Mouse (Mus musculus): ENCODE measurements around the gene Relt.
"Not testable (repeated sequence)": the region's sequence is repeated elsewhere in the genome, so short reads cannot be mapped to it uniquely, and the experiment has no call there.

The Relt gene

GRCm38 (mm10) chr7:100846033-100846432 lies 17.2 kb downstream of the Relt start:
- in situ Hi-C loops (cut with MboI, MseI) = not testable (repeated sequence)

- in situ Hi-C loops (cut with MboI, MseI) = no loop called here
Measured at GRCm38 (mm10) chr7:100845412-100845811, 17.8 kb downstream of the Relt start.

GRCm38 (mm10) chr7:100845026-100845400 lies 18.2 kb downstream of the Relt start:
- in situ Hi-C loops (cut with MboI, MseI) = no loop called here

- in situ Hi-C loops (cut with MboI, MseI) = no loop called here
Measured at GRCm38 (mm10) chr7:100844385-100845025, 18.7 kb downstream of the Relt start.

- in situ Hi-C loops (cut with MboI, MseI) = no loop called here
Measured at GRCm38 (mm10) chr7:100843866-100844265, 19.4 kb downstream of the Relt start.

- in situ Hi-C loops (cut with MboI, MseI) = no loop called here
Measured at GRCm38 (mm10) chr7:100842175-100842574, 21.1 kb downstream of the Relt start.

GRCm38 (mm10) chr7:100841608-100842007 lies 21.6 kb downstream of the Relt start:
- in situ Hi-C loops (cut with MboI, MseI) = no loop called here

GRCm38 (mm10) chr7:100840906-100841305 lies 22.3 kb downstream of the Relt start:
- in situ Hi-C loops (cut with MboI, MseI) = no loop called here

GRCm38 (mm10) chr7:100839632-100840402 lies 23.4 kb downstream of the Relt start:
- in situ Hi-C loops (cut with MboI, MseI) = no loop called here

GRCm38 (mm10) chr7:100837701-100838100 lies 25.5 kb downstream of the Relt start:
- in situ Hi-C loops (cut with MboI, MseI) = no loop called here

- in situ Hi-C loops (cut with MboI, MseI) = no loop called here
Measured at GRCm38 (mm10) chr7:100836657-100837056, 26.6 kb downstream of the Relt start.

GRCm38 (mm10) chr7:100835711-100836110 lies 27.5 kb downstream of the Relt start:
- in situ Hi-C loops (cut with MboI, MseI) = no loop called here

GRCm38 (mm10) chr7:100835168-100835567 lies 28.1 kb downstream of the Relt start:
- in situ Hi-C loops (cut with MboI, MseI) = no loop called here

GRCm38 (mm10) chr7:100833859-100834258 lies 29.4 kb downstream of the Relt start:
- in situ Hi-C loops (cut with MboI, MseI) = no loop called here

- in situ Hi-C loops (cut with MboI, MseI) = no loop called here
Measured at GRCm38 (mm10) chr7:100828549-100828948, 34.7 kb downstream of the Relt start.

GRCm38 (mm10) chr7:100824661-100825060 lies 38.6 kb downstream of the Relt start:
- in situ Hi-C loops (cut with MboI, MseI) = no loop called here

- in situ Hi-C loops (cut with MboI, MseI) = no loop called here
Measured at GRCm38 (mm10) chr7:100818401-100819064, 44.7 kb downstream of the Relt start.

GRCm38 (mm10) chr7:100817442-100817760 lies 45.8 kb downstream of the Relt start:
- in situ Hi-C loops (cut with MboI, MseI) = no loop called here

- in situ Hi-C loops (cut with MboI, MseI) = no loop called here
Measured at GRCm38 (mm10) chr7:100816759-100817441, 46.3 kb downstream of the Relt start.

- in situ Hi-C loops (cut with MboI, MseI) = no loop called here
Measured at GRCm38 (mm10) chr7:100815900-100816570, 47.2 kb downstream of the Relt start.

GRCm38 (mm10) chr7:100812641-100813040 lies 50.6 kb downstream of the Relt start:
- in situ Hi-C loops (cut with MboI, MseI) = no loop called here

GRCm38 (mm10) chr7:100811912-100812311 lies 51.3 kb downstream of the Relt start:
- in situ Hi-C loops (cut with MboI, MseI) = no loop called here
